Mouse (Mus musculus) lung, embryonic 14.5 days (tissue): ENCODE measurements at regions not wholly inside any gene's neighbourhood (a gene's known extent, or its start where the extent isn't known, plus 50 kb on each side); places are given as distances from the start of the nearest gene placed in this dataset.

ENCODE experiments used
- ATAC-seq: fragments of 200-750 bp; cut with Nextera tagmentation; 2 replicates; pipeline ENCODE4 v1.8.0; 2017; ENCODE audit warnings: mild to moderate bottlenecking, moderate TSS enrichment, moderate library complexity; ENCODE audit not compliant: insufficient read depth
- DNase-seq: peaks from one replicate; pipeline ENCODE4 v3.0.0-alpha.2; 2015
- H3K27ac ChIP-seq: fragments of 300-500 bp; sonication (generic); 2 replicates; pipeline ENCODE4 v1.5.1; 2014; ENCODE audit warnings: low read depth, mild to moderate bottlenecking, moderate library complexity
- H3K27me3 ChIP-seq: fragments of 300-500 bp; sonication (generic); 2 replicates; pipeline ENCODE4 v1.6.1; 2014; ENCODE audit warnings: low read length, control low read depth; ENCODE audit not compliant: insufficient read depth
- H3K36me3 ChIP-seq: fragments of 300-500 bp; sonication (generic); 2 replicates; pipeline ENCODE4 v1.6.1; 2014; ENCODE audit warnings: control low read depth; ENCODE audit not compliant: insufficient read depth
- H3K4me1 ChIP-seq: fragments of 300-500 bp; sonication (generic); 2 replicates; pipeline ENCODE4 v1.6.1; 2014; ENCODE audit warnings: antibody characterized with exemption, control low read depth; ENCODE audit not compliant: insufficient read depth
- H3K4me2 ChIP-seq: fragments of 300-500 bp; sonication (generic); 2 replicates; pipeline ENCODE4 v1.6.1; 2014; ENCODE audit warnings: mild to moderate bottlenecking
- H3K4me3 ChIP-seq: fragments of 300-500 bp; sonication (generic); 2 replicates; pipeline ENCODE4 v1.5.1; 2014; ENCODE audit warnings: low read depth, low read length
- H3K9ac ChIP-seq: fragments of 300-500 bp; sonication (generic); 2 replicates; pipeline ENCODE4 v1.6.1; 2014
- H3K9me3 ChIP-seq: fragments of 300-500 bp; sonication (generic); 2 replicates; pipeline ENCODE4 v1.6.1; 2016; ENCODE audit warnings: low read depth, low read length, control low read depth
- CTCF ChIP-seq: IDR thresholded peaks from 2 replicates; pipeline ENCODE4 v1.5.1; 2016; ENCODE audit warnings: antibody characterized with exemption, low read depth
- WGBS: fragments of 180-500 bp; shearing (Covaris S2); extraction: QIAGEN DNeasy Blood & Tissue Kit; methylation state at CpG from one replicate; pipeline ENCODE4 v1.1.7; 2014; 5-methylcytosine and 5-hydroxymethylcytosine counted together

GRCm38 (mm10) chr10:37219936-37220335, 81.2 kb upstream of the Marcks start:
- Histone ChIP-seq H3K4me1 (no peaks in the 10 kb centered on the region), H3K27me3 (no peaks in the 10 kb centered on the region), H3K9ac (no peak overlapping the region), H3K4me3 (no peak overlapping the region), H3K4me2 (no peak overlapping the region), H3K9me3 (no peaks in the 10 kb centered on the region), H3K27ac (no peak overlapping the region), H3K36me3 (no peaks in the 10 kb centered on the region)
- DNase-seq, result no peak
- TF ChIP-seq CTCF, result no peak
- ATAC-seq, result no peak
- 48% methylated on average over 4 of the region's 4 CpGs for WGBS

GRCm38 (mm10) chr10:37219381-37219780, 80.7 kb upstream of the Marcks start:
- no peak for TF ChIP-seq CTCF
- no peaks in the 10 kb centered on the region for H3K9me3 ChIP-seq
- ATAC-seq (no peak), DNase-seq (no peak)
- no peak overlapping the region for H3K4me3 ChIP-seq
- 80% methylated on average over 1 of the region's 1 CpGs for WGBS
- no peaks in the 10 kb centered on the region for H3K4me1 ChIP-seq
- H3K36me3 ChIP-seq, result no peaks in the 10 kb centered on the region
- H3K27ac ChIP-seq, result no peak overlapping the region
- no peaks in the 10 kb centered on the region for H3K27me3 ChIP-seq
- H3K9ac ChIP-seq, result no peak overlapping the region
- H3K4me2 ChIP-seq, result no peak overlapping the region

- no peak overlapping the region for H3K27ac ChIP-seq
- no peaks in the 10 kb centered on the region for H3K27me3 ChIP-seq
- 70% methylated on average over 5 of the region's 5 CpGs for WGBS
- TF ChIP-seq CTCF, result no peak
- H3K36me3 ChIP-seq, result no peaks in the 10 kb centered on the region
- no peak overlapping the region for H3K9ac ChIP-seq
- no peak overlapping the region for H3K4me3 ChIP-seq
- no peak overlapping the region for H3K4me2 ChIP-seq
- DNase-seq (no peak), ATAC-seq (no peak)
- H3K9me3 ChIP-seq, result no peaks in the 10 kb centered on the region
- no peaks in the 10 kb centered on the region for H3K4me1 ChIP-seq
Observed at GRCm38 (mm10) chr10:37214656-37215055, 75.9 kb upstream of the Marcks start.

GRCm38 (mm10) chr10:37212350-37213035, 73.8 kb upstream of the Marcks start:
- Histone ChIP-seq H3K4me1 (no peaks in the 10 kb centered on the region), H3K9me3 (no peaks in the 10 kb centered on the region), H3K9ac (no peak overlapping the region), H3K4me3 (no peak overlapping the region), H3K27me3 (no peaks in the 10 kb centered on the region), H3K36me3 (no peaks in the 10 kb centered on the region), H3K27ac (no peak overlapping the region), H3K4me2 (no peak overlapping the region)
- DNase-seq, result no peak
- 33% methylated on average over 1 of the region's 1 CpGs for WGBS
- ATAC-seq, result no peak
- TF ChIP-seq CTCF, result no peak

- no peak for ATAC-seq
- H3K4me1 ChIP-seq, result no peaks in the 10 kb centered on the region
- H3K9ac ChIP-seq, result no peak overlapping the region
- no peak overlapping the region for H3K4me2 ChIP-seq
- no peaks in the 10 kb centered on the region for H3K36me3 ChIP-seq
- 72% methylated on average over 3 of the region's 3 CpGs for WGBS
- no peak overlapping the region for H3K4me3 ChIP-seq
- no peaks in the 10 kb centered on the region for H3K27me3 ChIP-seq
- H3K9me3 ChIP-seq, result no peaks in the 10 kb centered on the region
- H3K27ac ChIP-seq, result no peak overlapping the region
- DNase-seq, result no peak
- no peak for TF ChIP-seq CTCF
Observed at GRCm38 (mm10) chr10:37211305-37211704, 72.6 kb upstream of the Marcks start.

- 91% methylated on average over 1 of the region's 1 CpGs for WGBS
- H3K4me3 ChIP-seq, result no peak overlapping the region
- no peak for DNase-seq
- no peaks in the 10 kb centered on the region for H3K4me1 ChIP-seq
- no peaks in the 10 kb centered on the region for H3K36me3 ChIP-seq
- TF ChIP-seq CTCF, result no peak
- no peaks in the 10 kb centered on the region for H3K9me3 ChIP-seq
- H3K27ac ChIP-seq, result no peak overlapping the region
- H3K4me2 ChIP-seq, result no peak overlapping the region
- no peak for ATAC-seq
- H3K9ac ChIP-seq, result no peak overlapping the region
- no peaks in the 10 kb centered on the region for H3K27me3 ChIP-seq
Observed at GRCm38 (mm10) chr10:37210223-37210622, 71.5 kb upstream of the Marcks start.

- Histone ChIP-seq H3K27ac (no peak overlapping the region), H3K9ac (no peak overlapping the region), H3K4me2 (no peak overlapping the region), H3K27me3 (no peaks in the 10 kb centered on the region), H3K4me1 (no peaks in the 10 kb centered on the region), H3K36me3 (no peaks in the 10 kb centered on the region), H3K4me3 (no peak overlapping the region), H3K9me3 (no peaks in the 10 kb centered on the region)
- whole genome bisulfite sequencing, result 88% methylated on average over 1 of the region's 1 CpGs
- no peak for TF ChIP-seq CTCF
- DNase-seq (no peak), ATAC-seq (no peak)
Observed at GRCm38 (mm10) chr10:37206986-37207385, 68.3 kb upstream of the Marcks start.
